Mouse (Mus musculus) T-cell, adult 2 months (primary cell): ENCODE data around the gene Egln3.

Experiments used
- DNase-seq: peaks from one replicate; pipeline ENCODE4 v3.0.0; 2022; ENCODE audit warnings: low spot score

The Egln3 gene

DNA sequence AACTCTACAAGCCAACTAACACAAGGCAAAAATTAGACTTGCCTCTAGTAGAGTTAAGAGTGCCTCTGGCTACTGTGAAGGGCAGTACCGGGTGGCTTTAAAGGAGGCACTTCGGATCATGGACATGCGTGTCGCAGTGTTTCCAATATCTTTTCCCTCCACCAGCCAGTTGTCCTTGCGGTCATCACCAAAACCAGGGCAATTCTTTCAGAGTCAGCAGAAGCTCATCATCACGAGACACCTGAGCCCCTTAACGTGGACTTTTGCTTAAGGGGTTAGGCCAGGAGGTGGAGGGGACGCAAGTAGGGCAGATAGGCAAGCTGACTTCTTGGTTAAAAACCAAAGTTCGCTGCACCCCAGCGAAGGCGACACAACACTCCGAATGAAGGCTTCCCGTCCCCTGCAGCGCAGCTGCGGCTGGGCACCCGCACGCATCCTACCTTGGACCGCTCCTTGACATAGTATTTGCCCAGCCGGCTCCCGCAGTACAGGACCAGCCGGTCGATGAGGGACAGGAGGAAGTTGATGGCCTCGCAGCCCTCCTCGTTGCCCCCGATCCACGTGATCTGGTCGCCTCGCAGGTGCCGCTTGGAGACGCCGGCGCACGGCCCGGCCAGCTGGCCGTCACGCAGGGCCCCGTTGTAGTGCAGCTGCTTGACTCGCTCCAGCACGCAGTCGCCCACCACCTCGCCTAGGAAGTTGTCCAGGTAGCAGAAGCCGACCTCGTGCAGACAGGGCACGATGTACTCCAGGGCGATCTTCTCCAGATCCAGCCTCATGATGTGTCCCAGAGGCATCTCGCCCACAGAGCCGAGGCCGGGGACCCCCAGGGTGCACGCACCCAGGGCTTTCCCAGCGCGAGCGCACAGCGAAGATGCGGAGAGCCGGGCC lies 650 bp downstream of the Egln3 start:
- DNase-seq, result peak; percentile 21

GRCm38 (mm10) chr12:54202276-54202675 lies 1.4 kb downstream of the Egln3 start:
- peak; percentile 12 for DNase-seq

GRCm38 (mm10) chr12:54200856-54201255 lies 2.8 kb downstream of the Egln3 start:
- peak; percentile 18 for DNase-seq

- DNase-seq, result no peak
These were observed 3.5 kb downstream of the Egln3 start for GRCm38 (mm10) chr12:54200172-54200571.

DNA sequence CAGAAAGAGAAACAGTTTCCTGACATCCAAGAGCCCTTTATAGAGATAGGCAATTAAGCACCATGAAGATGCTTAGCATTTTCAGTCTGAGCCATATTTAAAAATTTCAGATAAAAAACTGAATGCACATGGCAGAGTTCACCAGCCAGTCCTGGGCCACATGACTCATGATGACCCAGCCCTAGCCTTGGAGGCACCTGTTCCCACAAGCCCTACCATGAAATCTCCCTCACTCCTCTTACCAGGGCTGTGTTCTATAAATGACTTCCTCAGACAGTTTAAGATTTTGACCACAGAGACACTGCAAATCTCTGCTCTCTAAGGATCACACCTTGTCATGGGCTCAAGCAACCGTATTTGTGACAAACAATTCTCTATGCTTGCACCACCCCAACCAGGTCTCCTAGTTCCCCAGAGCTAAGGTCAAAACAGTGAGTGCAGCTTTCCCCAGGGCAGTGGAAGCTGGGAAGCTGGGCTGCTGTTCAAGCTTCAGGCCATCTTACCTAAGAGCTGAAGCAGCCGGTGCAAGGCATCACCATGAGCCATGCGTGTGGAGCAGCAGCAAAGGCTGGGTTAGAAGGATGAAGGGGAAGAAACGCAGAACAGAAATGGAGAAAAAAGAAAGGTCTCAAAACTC lies 5.3 kb downstream of the Egln3 start:
- DNase-seq, result no peak

DNA sequence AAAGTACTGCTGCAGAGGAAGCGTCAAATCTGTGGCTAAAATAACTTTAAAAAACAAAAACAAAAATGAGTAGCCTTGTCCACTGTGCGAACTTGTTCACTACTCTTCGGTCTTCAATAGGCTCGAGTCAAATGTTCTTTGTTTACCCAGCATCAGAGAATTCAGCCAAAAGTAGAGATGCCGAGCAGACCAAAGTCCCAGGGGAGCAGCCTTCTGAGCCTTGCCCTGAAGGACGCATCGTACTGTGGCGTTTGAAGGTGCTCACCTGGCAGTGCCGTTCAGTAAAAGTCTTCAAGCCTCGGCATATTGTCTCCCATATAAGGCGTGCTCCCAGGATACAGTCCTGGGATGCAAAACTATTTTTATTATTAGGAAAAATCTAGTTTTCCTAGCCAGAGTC lies 5.8 kb downstream of the Egln3 start:
- DNase-seq, result no peak

DNA sequence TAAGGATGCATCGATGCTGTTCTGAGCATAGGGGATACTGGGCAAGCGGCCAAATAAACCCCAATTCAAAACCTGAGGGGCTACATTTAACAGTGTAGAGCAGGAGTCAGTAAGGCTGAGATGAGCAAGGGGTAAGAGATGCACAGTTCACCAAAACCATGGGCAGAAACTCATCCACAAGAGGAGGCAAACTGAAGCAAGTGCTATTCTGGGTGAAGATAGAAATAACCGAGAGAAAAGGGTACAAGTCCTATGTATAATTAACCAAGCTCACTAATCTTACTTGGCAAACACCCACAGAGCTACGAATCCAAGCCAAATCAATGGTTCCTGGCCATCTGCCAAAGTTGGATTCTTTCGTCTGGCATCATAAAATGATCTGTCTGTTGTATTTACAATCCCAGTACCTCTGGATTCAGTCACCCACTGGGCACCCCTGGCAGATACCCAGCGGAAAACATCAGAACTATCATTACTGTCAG lies 6.3 kb downstream of the Egln3 start:
- no peak for DNase-seq

DNA sequence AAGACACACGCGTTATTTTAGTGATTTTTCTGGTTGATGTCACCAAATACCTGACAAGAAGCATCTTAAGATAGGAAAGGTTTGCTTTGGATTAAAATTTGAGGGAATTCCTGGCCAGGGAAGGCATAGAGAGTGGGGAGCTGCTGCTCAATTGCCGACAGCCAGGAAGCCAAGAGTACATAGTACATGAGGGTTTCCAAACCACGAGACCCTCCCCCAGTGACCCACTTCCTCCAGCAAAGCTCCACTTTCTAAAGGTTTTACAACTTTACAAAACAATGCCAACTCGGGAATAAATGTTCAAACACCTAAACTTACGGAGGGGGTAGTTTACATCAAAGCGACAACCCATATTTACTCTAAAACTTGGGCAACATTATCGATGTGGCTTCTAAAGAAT lies 6.8 kb downstream of the Egln3 start:
- DNase-seq, result no peak

GRCm38 (mm10) chr12:54194159-54194558 lies 9.5 kb downstream of the Egln3 start:
- DNase-seq, result no peak

GRCm38 (mm10) chr12:54192305-54192661 lies 11.4 kb downstream of the Egln3 start:
- DNase-seq, result no peak

DNA sequence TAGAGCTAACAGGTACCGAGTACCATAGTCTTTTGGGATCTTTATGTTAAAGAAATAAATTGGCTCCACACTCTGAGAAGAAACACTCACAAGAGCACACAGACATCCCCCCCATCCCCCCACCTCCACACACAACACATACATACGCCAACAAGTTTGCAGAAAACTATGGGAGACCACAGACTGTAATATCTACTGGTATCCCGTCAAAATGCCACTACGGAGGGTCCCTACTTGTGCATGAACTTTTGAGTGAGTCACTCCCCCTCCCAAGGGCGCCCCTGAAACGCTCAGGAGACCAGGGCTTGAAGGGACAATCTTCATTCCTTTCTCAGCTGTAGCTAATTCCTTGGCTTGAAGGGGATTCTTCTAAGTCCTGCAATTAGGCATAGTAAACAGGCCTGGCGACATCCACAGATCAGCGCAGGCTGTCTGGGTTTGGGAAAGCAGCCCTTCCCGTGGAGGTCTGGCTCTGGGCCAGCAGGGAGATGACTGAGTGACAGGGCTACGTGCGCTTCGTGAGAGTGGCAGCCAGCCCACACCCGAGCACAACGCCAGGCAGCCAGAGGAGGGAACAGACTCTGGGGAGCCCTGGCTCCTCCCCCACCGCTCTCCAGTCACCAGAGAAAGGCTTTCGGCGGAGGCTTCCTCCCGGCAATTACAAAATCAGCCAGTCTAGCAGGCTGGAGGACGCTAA lies 11.9 kb downstream of the Egln3 start:
- peak; percentile 53 for DNase-seq

GRCm38 (mm10) chr12:54191181-54191580 lies 12.5 kb downstream of the Egln3 start:
- no peak for DNase-seq

DNA sequence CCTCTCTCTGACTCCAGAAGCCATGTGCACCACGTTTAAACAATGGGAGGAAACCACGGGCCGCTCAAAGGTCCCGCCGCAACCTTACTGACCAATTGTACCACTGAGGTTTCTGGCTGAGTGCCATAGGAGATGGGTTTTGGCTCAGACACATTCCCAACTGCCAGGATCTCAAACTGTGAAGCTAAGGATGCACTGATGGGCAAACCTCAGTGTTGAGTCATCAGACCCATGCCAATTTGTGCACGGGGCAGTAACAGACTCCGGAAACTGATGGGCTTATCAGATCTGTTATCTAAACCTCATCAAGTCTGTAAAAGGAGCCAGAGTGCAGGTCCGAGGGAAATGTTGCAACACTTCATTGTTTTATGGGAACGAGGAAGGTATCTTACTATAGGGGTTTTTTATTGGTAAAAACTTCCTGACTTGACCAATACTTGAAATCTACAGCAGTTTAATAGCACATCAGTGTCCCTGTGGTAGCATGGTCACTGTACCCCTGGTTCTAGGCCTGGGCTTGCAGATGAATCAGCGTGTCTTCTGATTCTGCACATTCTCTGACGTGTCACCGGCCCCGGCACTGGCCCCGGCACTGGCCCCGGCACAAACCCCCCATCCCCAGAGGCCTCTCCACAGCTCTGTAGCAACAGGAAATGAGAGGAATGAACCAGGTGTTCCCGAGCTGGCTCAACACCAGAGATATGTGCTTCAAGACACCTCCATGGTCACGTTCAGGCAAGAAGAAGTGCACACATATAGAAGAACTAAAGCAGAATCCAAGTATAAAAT lies 15.7 kb downstream of the Egln3 start:
- no peak for DNase-seq

GRCm38 (mm10) chr12:54186926-54187623 lies 16.6 kb downstream of the Egln3 start:
- DNase-seq, result no peak

GRCm38 (mm10) chr12:54184264-54184663 lies 19.4 kb downstream of the Egln3 start:
- DNase-seq, result no peak

DNA sequence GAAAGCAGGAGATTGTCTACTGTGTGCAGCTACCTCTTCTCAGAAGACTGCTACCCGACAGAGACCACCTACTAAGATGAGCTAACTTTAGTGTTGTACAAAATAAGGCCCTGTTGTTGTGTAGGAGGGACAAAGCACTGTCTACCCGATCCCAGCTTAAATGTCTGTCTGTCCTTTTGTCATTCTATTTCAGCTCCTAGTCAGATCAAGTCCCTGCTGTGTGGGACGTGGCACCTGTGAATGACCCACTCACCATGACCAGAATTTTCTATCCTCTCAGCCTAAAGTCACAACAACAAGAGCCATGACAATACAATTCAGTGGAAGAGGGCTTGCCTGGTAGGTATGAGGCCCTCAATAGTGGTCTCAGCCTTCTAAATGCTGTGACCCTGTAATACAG lies 25.3 kb downstream of the Egln3 start:
- DNase-seq, result no peak

- no peak for DNase-seq
These were observed 34.9 kb downstream of the Egln3 start for GRCm38 (mm10) chr12:54168786-54169185.

DNA sequence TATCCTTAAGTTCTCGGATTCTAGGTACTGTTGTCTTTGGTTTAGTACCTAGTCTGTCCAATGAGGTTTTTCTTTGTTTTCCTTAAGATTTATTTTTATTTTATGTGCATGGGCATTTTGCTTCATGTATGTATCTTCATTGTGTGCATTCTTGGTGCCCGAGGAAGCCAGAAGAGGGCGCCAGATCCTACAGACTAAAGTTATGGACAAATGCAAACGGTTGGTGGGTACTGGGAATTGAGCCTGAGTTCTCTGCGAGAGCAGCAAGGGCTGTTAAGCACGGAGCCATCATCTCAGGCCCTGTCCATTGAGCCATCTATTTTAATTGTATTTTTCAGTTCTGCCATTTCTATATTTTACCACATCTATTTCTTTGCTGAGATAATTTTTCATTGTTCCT lies 35.9 kb downstream of the Egln3 start:
- DNase-seq, result no peak

GRCm38 (mm10) chr12:54164724-54165050 lies 39.0 kb downstream of the Egln3 start:
- no peak for DNase-seq

DNA sequence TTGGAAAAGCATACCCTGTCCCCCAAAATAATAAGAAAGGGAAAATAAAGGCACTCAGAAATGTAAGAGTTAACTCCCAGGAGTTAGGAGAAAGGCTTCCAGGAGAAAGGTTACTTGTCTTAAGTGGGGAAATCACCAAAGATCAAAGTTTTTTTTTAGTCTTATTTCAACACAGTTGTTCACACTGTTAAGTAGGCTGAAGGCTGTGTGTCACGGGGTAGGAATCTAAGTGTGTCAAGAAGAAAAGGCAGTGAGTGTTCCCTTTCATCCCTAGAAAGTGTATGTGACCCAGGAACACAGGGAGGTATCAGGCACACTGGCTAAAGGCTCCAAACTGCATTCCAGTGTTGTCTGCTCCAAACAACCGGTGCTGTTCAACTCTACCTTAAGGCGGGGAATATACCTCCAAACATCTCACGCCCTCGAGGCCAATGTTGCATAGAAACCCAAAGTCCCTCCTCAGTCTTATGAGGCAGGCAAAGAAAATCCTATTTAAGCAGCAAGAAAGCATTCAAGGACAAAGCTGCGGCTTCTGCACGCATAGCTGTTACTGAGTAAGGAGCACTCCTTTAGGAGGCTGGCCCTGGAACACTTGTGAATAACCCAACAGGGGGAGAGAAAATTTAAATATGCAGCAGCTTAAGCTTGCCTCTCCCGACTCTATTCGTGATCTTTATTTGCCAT lies 39.5 kb downstream of the Egln3 start:
- no peak for DNase-seq

- DNase-seq, result no peak
These were observed 40.5 kb downstream of the Egln3 start for GRCm38 (mm10) chr12:54163166-54163565.
